Mouse (Mus musculus) stomach, embryonic 15.5 days (tissue): ENCODE measurements around the gene Tra2b. TPM values are rescaled to one million over a fixed set of nuclear protein-coding genes. Genes with fewer than 3 reads are reported as not detected.
"Not testable (repeated sequence)": the region's sequence is repeated elsewhere in the genome, so short reads cannot be mapped to it uniquely, and the experiment has no call there.

ENCODE experiments used
- ATAC-seq: fragments of 200-750 bp; cut with Nextera tagmentation; 2 replicates; pipeline ENCODE4 v1.8.0; 2017; ENCODE audit warnings: low read depth, moderate number of reproducible peaks, moderate TSS enrichment; ENCODE audit not compliant: insufficient read depth, low FRiP score
- H3K27ac ChIP-seq: fragments of 300-500 bp; sonication (generic); 2 replicates; pipeline ENCODE4 v1.5.1; 2015; ENCODE audit warnings: mild to moderate bottlenecking, inconsistent platforms
- H3K27me3 ChIP-seq: fragments of 300-500 bp; sonication (generic); replicated peaks from 2 replicates; pipeline ENCODE4 v1.6.1; 2015; ENCODE audit warnings: inconsistent platforms
- H3K36me3 ChIP-seq: fragments of 300-500 bp; sonication (generic); 2 replicates; pipeline ENCODE4 v1.6.1; 2015; ENCODE audit warnings: inconsistent platforms
- H3K4me1 ChIP-seq: fragments of 300-500 bp; sonication (generic); 2 replicates; pipeline ENCODE4 v1.6.1; 2015; ENCODE audit warnings: inconsistent platforms
- H3K4me2 ChIP-seq: fragments of 300-500 bp; sonication (generic); 2 replicates; pipeline ENCODE4 v1.6.1; 2015; ENCODE audit warnings: mild to moderate bottlenecking, inconsistent platforms
- H3K4me3 ChIP-seq: fragments of 300-500 bp; sonication (generic); replicated peaks from 2 replicates; pipeline ENCODE4 v1.5.1; 2015; ENCODE audit warnings: inconsistent platforms
- H3K9ac ChIP-seq: fragments of 300-500 bp; sonication (generic); 2 replicates; pipeline ENCODE4 v1.6.1; 2015; ENCODE audit warnings: inconsistent platforms
- H3K9me3 ChIP-seq: fragments of 300-500 bp; sonication (generic); 2 replicates; pipeline ENCODE4 v1.6.1; 2016; ENCODE audit warnings: inconsistent platforms
- WGBS: fragments of 180-500 bp; shearing (Covaris S2); methylation state at CpG from one replicate; pipeline ENCODE4 v1.1.7; 2015; 5-methylcytosine and 5-hydroxymethylcytosine counted together
- polyA plus RNA-seq: library from polyadenylated mRNA; unstranded; fragments of >200 nt; fragmentation: Nextera tagmentation; extraction: Ambion mirVana; gene quantifications from 2 replicates; pipeline ENCODE4 v1.2.1, GENCODE M21; 2015

Tra2b gene
- polyA plus RNA-seq, result 320 and 338 TPM in 2 replicates

- no peaks in the 10 kb centered on the region for H3K27me3 ChIP-seq
- under 1% methylated on average over 38 of the region's 38 CpGs for WGBS
Measured at GRCm38 (mm10) chr16:22265849-22266376, at the start of gene Tra2b. Tra2b (minus strand) TSS chr16:22266005.

DNA sequence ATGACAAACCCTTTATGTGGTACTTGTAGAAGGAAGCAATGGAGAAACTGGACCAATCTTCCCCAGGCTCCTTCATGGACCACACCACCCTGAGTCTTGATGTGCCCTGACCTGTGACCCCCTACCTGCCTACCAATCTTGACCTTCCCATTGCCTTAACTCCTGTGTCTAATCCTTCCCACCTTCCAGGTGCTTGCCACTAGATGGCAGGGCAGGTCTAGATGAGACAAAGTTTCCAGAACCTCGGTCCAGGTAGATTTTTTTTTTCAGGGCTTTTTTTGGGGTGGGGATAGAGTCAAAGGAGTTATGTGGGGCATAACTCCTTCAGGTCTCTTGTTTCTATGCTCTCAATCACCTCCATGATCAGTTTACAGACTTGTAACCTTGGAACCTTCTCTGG lies 44.8 kb upstream of the Tra2b start:
- no peaks in the 10 kb centered on the region for H3K9me3 ChIP-seq
- no peak for ATAC-seq
- no peak overlapping the region for H3K27ac ChIP-seq
- H3K4me1 ChIP-seq, result no peaks in the 10 kb centered on the region
- no peaks in the 10 kb centered on the region for H3K36me3 ChIP-seq
- no peak overlapping the region for H3K4me2 ChIP-seq
- H3K4me3 ChIP-seq, result no peak overlapping the region
- H3K9ac ChIP-seq, result no peak overlapping the region
- 9% methylated on average over 1 of the region's 1 CpGs for WGBS
- no peaks in the 10 kb centered on the region for H3K27me3 ChIP-seq

More at GRCm38 (mm10) chr16:22265849-22266376, at the start of gene Tra2b:
- Histone ChIP-seq H3K4me2 (peak within 1 kb of the TSS; percentile 60), H3K27ac (peak within 1 kb of the TSS; percentile 98), H3K9me3 (no peaks in the 10 kb centered on the region), H3K4me3 (peak within 1 kb of the TSS; percentile 71), H3K36me3 (no peaks in the 10 kb centered on the region), H3K4me1 (peaks cover 8% of the 10 kb centered on the region; the same call in 1 of the 2 replicates), H3K9ac (peak within 1 kb of the TSS; percentile 97)
- ATAC-seq, result peak; percentile 98

DNA sequence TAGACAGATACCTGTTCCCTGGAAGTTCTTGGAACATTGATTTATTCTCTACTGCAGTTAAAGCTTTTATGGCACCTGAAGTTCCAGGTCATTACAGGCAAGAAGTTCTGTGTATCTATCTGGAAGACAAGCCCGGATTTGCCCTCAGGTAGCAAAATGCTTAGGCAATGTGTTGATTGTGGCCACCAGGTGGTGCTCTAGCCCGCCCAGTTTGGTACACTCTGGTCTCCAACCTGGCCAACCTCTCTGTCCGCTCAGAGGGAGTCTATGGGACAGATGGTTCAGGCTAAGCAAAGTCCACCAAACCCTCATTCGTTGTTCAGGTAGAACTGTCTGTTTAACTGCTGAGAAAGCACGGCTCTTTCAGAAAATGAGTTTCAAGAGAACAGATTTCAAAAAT lies 36.8 kb upstream of the Tra2b start:
- H3K4me3 ChIP-seq, result no peak overlapping the region
- no peak overlapping the region for H3K9ac ChIP-seq
- 27% methylated on average over 5 of the region's 5 CpGs for WGBS
- H3K9me3 ChIP-seq, result no peaks in the 10 kb centered on the region
- H3K4me2 ChIP-seq, result no peak overlapping the region
- H3K27me3 ChIP-seq, result no peaks in the 10 kb centered on the region
- no peaks in the 10 kb centered on the region for H3K36me3 ChIP-seq
- ATAC-seq, result peak; percentile 35; the same call in 1 of the 2 replicates
- H3K4me1 ChIP-seq, result no peaks in the 10 kb centered on the region
- H3K27ac ChIP-seq, result no peak overlapping the region

DNA sequence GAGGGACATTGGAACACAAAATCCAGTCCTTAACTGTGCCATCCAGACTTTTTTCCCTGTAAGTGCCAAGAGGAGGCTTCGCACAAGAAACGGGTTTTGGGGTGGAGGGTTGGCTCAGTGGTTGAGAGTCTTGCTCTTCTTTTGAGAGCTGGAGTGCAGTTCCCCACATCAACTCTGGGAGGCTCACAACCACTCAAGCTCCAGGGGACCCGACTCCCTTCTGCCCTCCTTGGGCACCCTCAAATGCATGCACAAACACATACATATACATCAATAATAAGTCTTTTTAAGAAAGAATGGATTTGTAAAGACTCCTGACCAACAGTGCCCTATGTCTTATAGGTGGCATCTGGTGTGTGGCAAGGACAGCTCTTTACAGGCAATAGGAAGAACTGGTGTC lies 35.6 kb upstream of the Tra2b start:
- Histone ChIP-seq H3K9ac (no peak overlapping the region), H3K4me3 (no peak overlapping the region), H3K27me3 (no peaks in the 10 kb centered on the region), H3K27ac (no peak overlapping the region), H3K36me3 (no peaks in the 10 kb centered on the region), H3K4me1 (no peaks in the 10 kb centered on the region), H3K9me3 (no peaks in the 10 kb centered on the region), H3K4me2 (no peak overlapping the region)
- no peak for ATAC-seq
- 67% methylated on average over 3 of the region's 3 CpGs for WGBS

- H3K36me3 ChIP-seq, result no peaks in the 10 kb centered on the region
- no peaks in the 10 kb centered on the region for H3K9me3 ChIP-seq
- H3K27me3 ChIP-seq, result no peaks in the 10 kb centered on the region
- H3K9ac ChIP-seq, result no peak overlapping the region
- no peak for ATAC-seq
- no peak overlapping the region for H3K27ac ChIP-seq
- WGBS, result 67% methylated on average over 6 of the region's 6 CpGs
- no peak overlapping the region for H3K4me2 ChIP-seq
- H3K4me1 ChIP-seq, result no peaks in the 10 kb centered on the region
- H3K4me3 ChIP-seq, result no peak overlapping the region
Measured at GRCm38 (mm10) chr16:22296901-22297300, 31.1 kb upstream of the Tra2b start.

DNA sequence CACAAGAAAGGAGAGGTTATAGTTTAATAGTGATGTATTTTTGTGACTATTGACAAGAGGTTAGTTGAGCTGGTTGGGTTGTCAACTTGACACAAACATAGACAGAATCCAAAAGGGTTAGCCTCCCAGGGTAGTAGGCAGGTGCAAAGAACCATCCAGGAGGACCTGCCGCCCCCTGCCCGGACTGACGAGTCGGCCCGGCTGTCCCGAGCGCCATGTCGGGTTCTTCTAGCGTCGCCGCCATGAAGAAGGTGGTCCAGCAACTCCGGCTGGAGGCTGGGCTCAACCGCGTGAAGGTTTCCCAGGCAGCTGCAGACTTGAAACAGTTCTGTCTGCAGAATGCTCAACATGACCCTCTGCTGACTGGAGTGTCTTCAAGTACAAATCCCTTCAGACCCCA lies 29.0 kb upstream of the Tra2b start:
- ATAC-seq, H3K4me3 ChIP-seq: not testable (repeated sequence)
- 94% methylated on average over 14 of the region's 14 CpGs for WGBS

DNA sequence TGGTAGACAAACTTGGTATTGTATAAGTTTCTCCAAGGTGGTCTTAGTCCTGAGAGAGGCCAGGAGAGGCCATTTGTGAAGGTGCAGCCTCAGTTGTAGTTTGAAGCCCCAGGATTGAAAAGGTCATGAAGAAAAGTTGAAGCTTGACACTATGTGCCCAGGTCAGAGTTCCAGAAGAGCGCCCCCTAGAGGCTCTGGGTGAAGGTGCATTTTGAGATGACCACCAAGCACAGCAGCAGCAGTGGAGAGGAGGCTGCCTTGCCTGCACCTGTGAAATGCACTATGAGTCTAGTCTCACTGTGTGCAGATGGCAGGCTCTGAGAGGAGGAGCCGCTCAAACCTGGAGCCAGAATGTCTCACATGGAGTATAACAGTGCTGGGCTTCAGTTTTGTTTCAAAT lies 27.8 kb upstream of the Tra2b start:
- H3K9ac ChIP-seq, result no peak overlapping the region
- no peaks in the 10 kb centered on the region for H3K27me3 ChIP-seq
- no peak overlapping the region for H3K27ac ChIP-seq
- no peaks in the 10 kb centered on the region for H3K4me1 ChIP-seq
- H3K4me2 ChIP-seq, result no peak overlapping the region
- no peak for ATAC-seq
- H3K9me3 ChIP-seq, result no peaks in the 10 kb centered on the region
- H3K4me3 ChIP-seq, result no peak overlapping the region
- no peaks in the 10 kb centered on the region for H3K36me3 ChIP-seq
- WGBS, result 49% methylated on average over 2 of the region's 2 CpGs

More for the DNA sequence above, 29.0 kb upstream of the Tra2b start:
- not testable (repeated sequence) for H3K27ac ChIP-seq, H3K27me3 ChIP-seq, H3K4me1 ChIP-seq, H3K9me3 ChIP-seq, H3K36me3 ChIP-seq, H3K4me2 ChIP-seq, H3K9ac ChIP-seq

DNA sequence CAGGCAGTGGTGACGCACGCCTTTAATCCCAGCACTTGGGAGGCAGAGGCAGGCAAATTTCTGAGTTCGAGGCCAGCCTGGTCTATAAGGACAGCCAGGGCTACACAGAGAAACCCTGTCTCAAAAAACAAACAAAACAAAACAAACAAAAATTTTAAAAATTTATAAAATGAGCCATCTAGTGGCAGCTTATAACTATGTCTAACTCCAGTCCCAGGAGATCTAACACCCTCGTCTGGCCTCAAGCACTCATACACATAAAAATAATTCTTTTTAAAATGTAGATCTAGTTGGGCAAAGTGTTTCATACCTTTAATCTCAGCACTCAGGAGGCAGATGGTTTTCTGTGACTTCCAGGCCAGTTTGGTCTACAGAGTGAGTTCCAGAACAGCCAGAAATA lies 26.6 kb upstream of the Tra2b start:
- no peak overlapping the region for H3K9ac ChIP-seq
- H3K9me3 ChIP-seq, result no peaks in the 10 kb centered on the region
- ATAC-seq, result no peak
- H3K4me3 ChIP-seq, result no peak overlapping the region
- H3K36me3 ChIP-seq, result no peaks in the 10 kb centered on the region
- no peak overlapping the region for H3K27ac ChIP-seq
- no peak overlapping the region for H3K4me2 ChIP-seq
- H3K4me1 ChIP-seq, result no peaks in the 10 kb centered on the region
- 84% methylated on average over 4 of the region's 4 CpGs for WGBS
- H3K27me3 ChIP-seq, result no peaks in the 10 kb centered on the region

GRCm38 (mm10) chr16:22289643-22290042 lies 23.8 kb upstream of the Tra2b start:
- no peaks in the 10 kb centered on the region for H3K36me3 ChIP-seq

DNA sequence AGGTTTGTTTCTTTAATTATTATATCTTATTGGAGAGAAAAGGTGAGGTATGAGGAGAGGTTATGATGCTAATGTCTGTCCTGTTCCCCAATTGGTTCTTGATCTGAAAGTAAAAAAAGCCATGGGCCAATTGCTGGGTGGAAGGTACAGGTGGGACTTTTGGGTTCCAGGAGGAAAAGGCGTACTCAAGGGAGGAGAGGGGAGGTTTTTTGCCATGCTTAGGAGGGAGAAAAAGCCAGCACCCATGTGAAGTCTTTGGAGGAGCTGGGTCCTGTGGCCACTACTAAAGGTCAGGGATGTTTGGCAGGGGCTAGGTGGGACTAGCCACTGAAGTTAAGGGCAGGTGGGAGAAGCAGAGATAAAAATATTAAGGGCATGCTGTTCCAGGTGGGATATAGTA lies 21.2 kb upstream of the Tra2b start:
- Histone ChIP-seq H3K9me3 (no peaks in the 10 kb centered on the region), H3K27me3 (no peaks in the 10 kb centered on the region), H3K27ac (no peak overlapping the region), H3K4me1 (no peaks in the 10 kb centered on the region), H3K9ac (no peak overlapping the region), H3K36me3 (no peaks in the 10 kb centered on the region), H3K4me2 (no peak overlapping the region), H3K4me3 (no peak overlapping the region)
- ATAC-seq, result no peak
- 86% methylated on average over 1 of the region's 1 CpGs for WGBS

More at GRCm38 (mm10) chr16:22289643-22290042, 23.8 kb upstream of the Tra2b start:
- Histone ChIP-seq H3K9ac (no peak overlapping the region), H3K27me3 (no peaks in the 10 kb centered on the region), H3K4me2 (no peak overlapping the region), H3K4me1 (no peaks in the 10 kb centered on the region), H3K4me3 (no peak overlapping the region), H3K27ac (no peak overlapping the region), H3K9me3 (no peaks in the 10 kb centered on the region)
- ATAC-seq, result no peak
- WGBS, result 71% methylated on average over 2 of the region's 2 CpGs

DNA sequence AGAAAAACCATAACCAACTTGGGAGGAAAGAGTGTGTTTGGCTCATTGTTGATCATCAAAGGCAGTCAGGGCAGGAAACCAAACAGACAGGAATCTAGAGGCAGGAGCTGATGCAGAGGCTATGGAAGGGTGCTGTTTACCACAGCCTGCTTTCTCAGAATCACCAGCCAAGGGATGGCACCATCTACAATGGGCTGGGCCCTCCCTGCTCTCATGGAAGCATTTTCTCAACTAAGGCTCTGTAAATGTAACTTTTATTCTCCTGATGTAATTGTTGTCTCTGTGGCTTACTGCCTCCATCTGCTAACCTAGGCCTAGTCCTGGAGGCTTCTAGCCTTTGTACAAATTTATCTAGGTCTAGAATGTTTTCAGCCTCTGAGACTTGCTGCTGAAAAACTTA lies 10.7 kb upstream of the Tra2b start:
- Histone ChIP-seq H3K4me3 (no peak overlapping the region), H3K9ac (no peak overlapping the region), H3K36me3 (no peaks in the 10 kb centered on the region), H3K4me2 (no peak overlapping the region), H3K27me3 (no peaks in the 10 kb centered on the region), H3K4me1 (no peaks in the 10 kb centered on the region), H3K9me3 (no peaks in the 10 kb centered on the region), H3K27ac (no peak overlapping the region)
- ATAC-seq, result no peak

- H3K27ac ChIP-seq, result no peak overlapping the region
- no peak overlapping the region for H3K9ac ChIP-seq
- H3K4me1 ChIP-seq, result no peaks in the 10 kb centered on the region
- no peak overlapping the region for H3K4me3 ChIP-seq
- 49% methylated on average over 2 of the region's 2 CpGs for WGBS
- H3K27me3 ChIP-seq, result no peaks in the 10 kb centered on the region
- H3K9me3 ChIP-seq, result no peaks in the 10 kb centered on the region
- H3K36me3 ChIP-seq, result no peaks in the 10 kb centered on the region
- no peak overlapping the region for H3K4me2 ChIP-seq
- no peak for ATAC-seq
Measured at GRCm38 (mm10) chr16:22275142-22275541, 9.3 kb upstream of the Tra2b start.

DNA sequence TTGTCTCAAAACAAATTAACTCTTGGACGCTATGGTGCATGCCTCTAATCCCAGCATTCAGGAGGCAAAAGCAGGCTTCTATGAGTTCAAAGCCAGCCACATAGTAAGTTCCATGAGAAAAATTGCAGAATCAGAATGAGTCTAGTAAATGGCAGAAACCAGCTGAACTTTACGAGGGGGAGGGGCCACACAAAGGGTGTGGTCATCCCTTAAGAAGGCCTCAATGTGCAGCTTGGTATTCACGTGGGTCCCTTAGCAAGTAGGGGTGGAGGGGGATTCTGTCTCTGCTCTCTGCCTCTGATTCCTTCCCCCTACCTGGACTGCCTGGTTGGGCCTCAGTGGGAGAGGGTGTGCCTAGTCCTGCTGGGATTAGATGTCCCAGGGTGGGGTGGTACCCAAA lies 4.7 kb upstream of the Tra2b start:
- no peak overlapping the region for H3K4me2 ChIP-seq
- H3K36me3 ChIP-seq, result no peaks in the 10 kb centered on the region
- H3K9me3 ChIP-seq, result no peaks in the 10 kb centered on the region
- H3K27ac ChIP-seq, result no peak overlapping the region
- 62% methylated on average over 3 of the region's 3 CpGs for WGBS
- no peak overlapping the region for H3K9ac ChIP-seq
- no peaks in the 10 kb centered on the region for H3K4me1 ChIP-seq
- H3K4me3 ChIP-seq, result no peak overlapping the region
- no peaks in the 10 kb centered on the region for H3K27me3 ChIP-seq
- ATAC-seq, result no peak
